Mouse (Mus musculus) bone marrow macrophage, adult 2 months (primary cell): ENCODE measurements around the gene Grk6. TPM values are rescaled to one million over a fixed set of nuclear protein-coding genes. Genes with fewer than 3 reads are reported as not detected.

ENCODE experiments used
- H3K27ac ChIP-seq: 2 replicates; pipeline ENCODE4 v1.5.1; 2012; ENCODE audit warnings: low read depth, low read length; ENCODE audit not compliant: insufficient read depth
- H3K4me1 ChIP-seq: 2 replicates; pipeline ENCODE4 v1.6.1; 2012; ENCODE audit warnings: low read length; ENCODE audit not compliant: control insufficient read depth, insufficient read depth
- H3K4me3 ChIP-seq: 2 replicates; pipeline ENCODE4 v1.5.1; 2012; ENCODE audit warnings: mild to moderate bottlenecking, low read length, moderate library complexity; ENCODE audit not compliant: insufficient read depth
- CTCF ChIP-seq: IDR thresholded peaks from 2 replicates; pipeline ENCODE4 v1.5.1; 2012; ENCODE audit warnings: low read depth, mild to moderate bottlenecking, low read length, moderate library complexity
- POLR2A ChIP-seq: IDR thresholded peaks from 2 replicates; pipeline ENCODE4 v1.6.1; 2012; ENCODE audit warnings: mild to moderate bottlenecking, low read depth, low read length, borderline replicate concordance
- polyA plus RNA-seq: library from polyadenylated mRNA; stranded (reverse); fragments of >200 nt; gene quantifications from 2 replicates; pipeline ENCODE4 v1.2.4, GENCODE M21; 2012; ENCODE audit not compliant: missing spikeins, insufficient read depth, insufficient read length

Gene Grk6
- polyA plus RNA-seq, 1 experiment, result 43.0 TPM

DNA sequence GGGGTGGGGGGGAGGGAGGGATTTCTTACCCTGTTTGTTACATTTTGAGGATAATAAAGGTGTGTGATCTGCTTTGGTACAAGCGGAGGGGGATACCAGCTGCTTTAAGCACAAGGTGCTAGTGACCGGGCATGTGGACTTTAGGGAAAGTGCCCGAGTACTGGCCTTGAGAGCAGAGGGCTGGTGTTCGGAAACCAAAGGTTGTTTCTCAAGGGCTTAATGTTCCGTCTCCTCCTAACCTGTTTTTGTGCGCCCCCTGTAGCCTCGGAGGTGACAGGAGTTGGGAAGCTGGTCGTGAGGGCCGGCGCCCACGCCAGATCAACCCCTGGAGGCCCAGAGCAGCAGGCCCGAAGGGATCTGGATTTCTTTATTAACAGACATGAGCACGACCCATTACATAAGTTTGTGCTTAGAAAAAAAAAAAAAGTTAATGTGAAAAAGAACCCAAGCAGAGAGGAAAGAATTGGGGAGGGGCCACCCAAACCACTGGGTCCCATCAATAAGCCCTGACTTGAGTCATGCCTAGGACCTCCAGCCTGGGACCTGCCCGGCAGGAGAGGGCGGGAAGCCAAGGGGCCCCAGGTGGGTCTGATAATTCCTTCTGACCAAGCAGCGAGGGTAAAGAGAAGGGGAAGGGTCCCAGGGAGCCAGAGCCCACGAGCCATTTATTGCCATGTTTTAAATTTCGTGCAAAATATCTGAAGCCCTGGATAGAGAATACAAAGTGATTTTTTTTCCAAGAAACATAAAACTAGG is 28.4 kb downstream of the Grk6 start:
- 0 out of 2 replicates have a peak, but pooled peaks cover under 1% of the 10 kb centered on the region for H3K4me1 ChIP-seq
- H3K4me3 ChIP-seq, result no peak overlapping the region
- no peak overlapping the region for H3K27ac ChIP-seq
- TF ChIP-seq CTCF (no peak), POLR2A (no peak)

- Histone ChIP-seq H3K27ac (no peak overlapping the region), H3K4me3 (no peak overlapping the region), H3K4me1 (peaks cover 7% of the 10 kb centered on the region)
- no peak for TF ChIP-seq CTCF
- TF ChIP-seq POLR2A, result no peak
These were observed 29.1 kb downstream of the Grk6 start for GRCm38 (mm10) chr13:55473961-55474360.

DNA sequence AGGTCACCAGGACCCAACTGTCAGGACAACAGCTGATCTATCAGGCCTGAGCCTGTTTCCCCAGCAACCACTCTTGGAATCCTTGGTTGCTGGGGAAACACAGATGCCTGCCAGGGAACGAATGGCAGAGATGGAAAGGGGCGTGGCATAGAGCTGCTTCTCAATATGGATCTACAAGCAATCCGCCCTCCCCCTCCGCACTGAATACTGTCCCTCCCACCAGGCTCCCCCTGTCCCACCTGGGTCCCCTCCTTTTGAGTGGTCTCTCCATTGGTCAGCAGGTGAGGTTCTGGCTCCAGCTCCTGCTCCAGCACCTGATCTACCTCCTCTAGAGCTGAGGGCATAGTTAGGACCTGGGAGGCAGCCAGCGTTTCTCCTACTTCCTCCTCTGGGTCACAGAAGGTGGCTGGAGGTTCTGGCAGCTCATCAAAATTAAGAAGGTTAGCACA is 29.8 kb downstream of the Grk6 start:
- Histone ChIP-seq H3K4me1 (peaks cover 10% of the 10 kb centered on the region), H3K4me3 (no peak overlapping the region), H3K27ac (no peak overlapping the region)
- TF ChIP-seq POLR2A, result no peak
- TF ChIP-seq CTCF, result no peak

- TF ChIP-seq CTCF (no peak), POLR2A (no peak)
- Histone ChIP-seq H3K27ac (no peak overlapping the region), H3K4me3 (no peak overlapping the region), H3K4me1 (peaks cover 10% of the 10 kb centered on the region)
These were observed 30.9 kb downstream of the Grk6 start for GRCm38 (mm10) chr13:55475750-55476149.

GRCm38 (mm10) chr13:55476256-55476655 is 31.4 kb downstream of the Grk6 start:
- H3K4me1 ChIP-seq, result peaks cover 10% of the 10 kb centered on the region
- H3K4me3 ChIP-seq, result no peak overlapping the region
- no peak overlapping the region for H3K27ac ChIP-seq
- TF ChIP-seq CTCF (no peak), POLR2A (no peak)

DNA sequence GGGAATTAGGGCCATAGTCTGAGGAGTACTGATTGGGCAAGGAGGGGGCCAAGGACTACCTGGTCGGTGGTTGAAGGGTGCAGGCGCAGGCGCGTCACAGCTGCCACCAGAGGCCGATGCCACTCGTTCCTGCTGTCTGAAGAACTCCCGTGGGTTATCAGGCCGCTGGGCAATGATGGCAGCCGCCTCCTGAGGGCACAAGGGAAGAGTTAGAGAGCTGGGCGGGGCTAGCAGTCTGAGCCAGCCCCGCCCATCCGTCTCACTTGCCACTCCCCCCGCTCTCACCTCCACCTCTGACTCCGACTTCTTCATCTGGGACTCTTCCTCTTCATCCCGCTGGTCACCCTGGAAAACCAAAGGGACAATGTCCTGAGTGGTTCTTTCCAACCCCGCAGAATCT is 32.6 kb downstream of the Grk6 start:
- no peak overlapping the region for H3K27ac ChIP-seq
- no peak for TF ChIP-seq POLR2A
- no peak; the same call in 1 of the 2 replicates for TF ChIP-seq CTCF
- H3K4me3 ChIP-seq, result no peak overlapping the region
- H3K4me1 ChIP-seq, result peaks cover 10% of the 10 kb centered on the region

GRCm38 (mm10) chr13:55478036-55478435 is 33.2 kb downstream of the Grk6 start:
- Histone ChIP-seq H3K4me1 (peaks cover 10% of the 10 kb centered on the region), H3K27ac (no peak overlapping the region), H3K4me3 (no peak overlapping the region)
- TF ChIP-seq CTCF (peak; percentile 52; the same call in 1 of the 2 replicates), POLR2A (no peak)

GRCm38 (mm10) chr13:55479008-55479407 is 34.1 kb downstream of the Grk6 start:
- Histone ChIP-seq H3K27ac (no peak overlapping the region; the same call in 1 of the 2 replicates), H3K4me3 (no peak overlapping the region), H3K4me1 (peaks cover 10% of the 10 kb centered on the region)
- TF ChIP-seq CTCF (no peak), POLR2A (no peak)

- Histone ChIP-seq H3K4me3 (no peak overlapping the region), H3K27ac (no peak overlapping the region), H3K4me1 (peaks cover 10% of the 10 kb centered on the region)
- TF ChIP-seq POLR2A (no peak), CTCF (no peak)
These were observed 35.1 kb downstream of the Grk6 start for GRCm38 (mm10) chr13:55479929-55480328.

DNA sequence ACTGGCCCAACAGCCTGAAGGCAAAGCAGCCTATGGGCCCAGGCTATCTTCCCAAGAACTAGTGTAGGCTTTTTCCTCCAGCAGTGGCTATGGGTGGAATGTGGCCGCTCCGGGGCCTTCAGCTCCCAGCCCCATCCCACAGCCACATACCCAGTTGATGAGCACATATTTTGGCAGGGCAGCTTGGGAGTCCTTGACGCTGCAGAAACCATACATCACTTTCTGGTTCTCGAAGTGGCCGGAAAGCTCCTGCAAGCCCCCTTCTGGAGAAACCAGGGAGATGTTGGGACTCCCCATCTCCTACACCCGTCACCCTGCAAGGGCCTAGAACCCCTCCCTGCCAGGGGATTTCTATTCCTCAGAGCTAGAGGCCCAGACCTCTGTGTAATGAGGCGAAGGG is 37.7 kb downstream of the Grk6 start:
- H3K4me3 ChIP-seq, result no peak overlapping the region
- TF ChIP-seq CTCF, result no peak
- TF ChIP-seq POLR2A, result no peak
- peaks cover 10% of the 10 kb centered on the region for H3K4me1 ChIP-seq
- no peak overlapping the region for H3K27ac ChIP-seq

DNA sequence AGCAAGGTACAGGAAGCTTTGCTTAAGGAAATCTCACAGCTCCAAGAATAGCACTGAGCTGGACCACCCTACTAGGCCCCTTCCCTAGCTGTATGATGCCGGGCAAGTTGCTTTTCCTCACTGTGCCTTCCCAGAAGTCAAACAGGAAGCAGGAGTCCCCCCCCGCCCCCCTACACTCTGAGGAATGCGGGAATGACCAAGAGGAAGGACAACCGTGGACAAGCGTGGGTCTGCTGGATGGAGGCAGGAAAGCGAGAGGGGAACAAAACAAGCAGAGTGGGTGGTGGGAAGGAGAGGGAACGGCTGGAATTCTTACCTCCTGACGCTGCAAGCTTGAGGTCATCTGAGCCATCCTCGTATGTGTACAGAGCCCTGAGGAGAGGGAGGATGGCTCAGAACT is 38.2 kb downstream of the Grk6 start:
- TF ChIP-seq CTCF, result no peak
- no peak overlapping the region for H3K4me3 ChIP-seq
- H3K4me1 ChIP-seq, result peaks cover 10% of the 10 kb centered on the region
- no peak overlapping the region for H3K27ac ChIP-seq
